Mouse (Mus musculus) kidney, embryonic 16.5 days (tissue): ENCODE data around the gene Zbtb3. TPM values are rescaled to one million over a fixed set of nuclear protein-coding genes. Genes with fewer than 3 reads are reported as not detected.
A peak's percentile ranks its signal among the peaks of the same experiment; 100 is the strongest.
"Not testable (repeated sequence)": the region's sequence is repeated elsewhere in the genome, so short reads cannot be mapped to it uniquely, and the experiment has no call there.

Experiments used
- ATAC-seq: fragments of 200-750 bp; cut with Nextera tagmentation; 2 replicates; pipeline ENCODE4 v1.8.0; 2017; ENCODE audit warnings: moderate TSS enrichment; ENCODE audit not compliant: low FRiP score, low TSS enrichment
- H3K27ac ChIP-seq: fragments of 300-500 bp; sonication (generic); 2 replicates; pipeline ENCODE4 v1.5.1; 2014; ENCODE audit warnings: low read length
- H3K27me3 ChIP-seq: fragments of 300-500 bp; sonication (generic); 2 replicates; pipeline ENCODE4 v1.6.1; 2014; ENCODE audit warnings: low read length, control low read depth, mixed read lengths; ENCODE audit not compliant: insufficient read depth
- H3K36me3 ChIP-seq: fragments of 300-500 bp; sonication (generic); 2 replicates; pipeline ENCODE4 v1.6.1; 2014; ENCODE audit warnings: low read length, control low read depth, mixed read lengths; ENCODE audit not compliant: insufficient read depth
- H3K4me1 ChIP-seq: fragments of 300-500 bp; sonication (generic); 2 replicates; pipeline ENCODE4 v1.6.1; 2014; ENCODE audit warnings: low read length, control low read depth, mixed read lengths; ENCODE audit not compliant: insufficient read depth
- H3K4me2 ChIP-seq: fragments of 300-500 bp; sonication (generic); replicated peaks from 2 replicates; pipeline ENCODE4 v1.6.1; 2014; ENCODE audit warnings: low read depth, low read length
- H3K4me3 ChIP-seq: fragments of 300-500 bp; sonication (generic); 2 replicates; pipeline ENCODE4 v1.5.1; 2014; ENCODE audit warnings: mild to moderate bottlenecking, low read length
- H3K9ac ChIP-seq: fragments of 300-500 bp; sonication (generic); replicated peaks from 2 replicates; pipeline ENCODE4 v1.6.1; 2014; ENCODE audit warnings: low read length
- H3K9me3 ChIP-seq: fragments of 300-500 bp; sonication (generic); 2 replicates; pipeline ENCODE4 v1.6.1; 2016; ENCODE audit warnings: low read length, control low read depth
- WGBS: fragments of 180-500 bp; shearing (Covaris S2); extraction: QIAGEN DNeasy Blood & Tissue Kit; methylation state at CpG from one replicate; pipeline ENCODE4 v1.1.7; 2014; 5-methylcytosine and 5-hydroxymethylcytosine counted together
- polyA plus RNA-seq: library from polyadenylated mRNA; unstranded; fragments of >200 nt; fragmentation: Nextera tagmentation; extraction: Ambion mirVana; gene quantifications from 2 replicates; pipeline ENCODE4 v1.2.1, GENCODE M21; 2015

The Zbtb3 gene
- polyA plus RNA-seq, 1 experiment from 2014 or later: 6.4 TPM

DNA sequence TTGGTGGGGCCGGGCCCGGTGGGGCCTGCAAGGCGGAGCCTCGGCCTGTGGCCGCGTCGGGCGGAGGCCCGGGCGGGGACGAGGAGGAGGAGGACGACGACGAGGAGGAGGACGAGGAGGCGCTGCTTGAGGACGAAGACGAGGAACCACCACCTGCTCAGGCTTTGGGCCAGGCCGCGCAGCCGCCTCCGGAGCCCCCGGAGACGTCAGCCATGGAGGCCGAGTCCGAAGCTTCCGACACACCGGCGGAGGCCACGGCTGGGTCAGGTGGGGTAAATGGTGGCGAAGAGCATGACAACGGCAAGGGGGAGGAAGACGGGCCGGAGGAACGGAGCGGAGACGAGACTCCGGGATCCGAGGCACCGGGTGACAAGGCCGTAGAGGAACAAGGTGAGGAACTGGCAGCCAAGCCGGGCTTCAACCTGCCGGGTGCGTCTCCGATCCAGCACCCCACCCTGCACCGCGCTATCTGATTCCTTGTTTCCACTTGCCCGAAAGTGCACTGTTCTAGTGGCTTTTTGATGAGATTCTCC is 18.1 kb downstream of the Zbtb3 start:
- Histone ChIP-seq H3K36me3 (peaks cover 34% of the 10 kb centered on the region), H3K27me3 (no peaks in the 10 kb centered on the region), H3K4me1 (peaks cover 39% of the 10 kb centered on the region), H3K9ac (peak overlapping the region; percentile 98), H3K27ac (peak overlapping the region; percentile 100), H3K4me2 (peak overlapping the region; percentile 88), H3K9me3 (no peaks in the 10 kb centered on the region), H3K4me3 (peak overlapping the region; percentile 100)
- WGBS: under 1% methylated on average over 41 of the region's 48 CpGs
- ATAC-seq: peak; percentile 9; the same call in 1 of the 2 replicates

DNA sequence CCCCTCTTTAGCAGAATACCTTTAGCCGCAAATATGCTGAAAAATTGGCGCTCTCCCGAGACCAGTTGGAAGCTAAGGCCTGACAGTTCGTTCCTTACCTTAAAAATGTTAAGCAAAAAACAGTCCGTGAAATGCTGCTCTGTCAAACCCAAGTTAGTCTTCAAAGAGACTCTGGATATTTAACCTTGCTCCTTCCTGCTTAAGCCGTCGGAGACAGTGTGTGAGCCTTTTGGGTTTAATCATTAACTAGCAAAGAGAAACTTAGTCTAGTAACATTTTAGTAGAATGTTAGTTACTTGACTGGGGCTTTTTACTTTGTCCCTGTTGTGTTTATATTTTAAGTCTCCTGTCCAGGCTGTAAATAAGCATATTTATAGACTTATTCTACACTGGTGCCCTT is 18.8 kb downstream of the Zbtb3 start:
- H3K4me2 ChIP-seq: peak overlapping the region; percentile 88
- under 1% methylated on average over 7 of the region's 7 CpGs for WGBS

GRCm38 (mm10) chr19:8822696-8823095 is 20.3 kb downstream of the Zbtb3 start:
- ATAC-seq: no peak
- Histone ChIP-seq H3K36me3 (peaks cover 43% of the 10 kb centered on the region), H3K27ac (no peak overlapping the region), H3K9ac (0 out of 2 replicates have a peak overlapping the region, but pooled peaks have one; percentile 46), H3K27me3 (no peaks in the 10 kb centered on the region), H3K9me3 (no peaks in the 10 kb centered on the region), H3K4me2 (peak overlapping the region; percentile 88), H3K4me3 (peak overlapping the region; percentile 100), H3K4me1 (peaks cover 21% of the 10 kb centered on the region)
- 68% methylated on average over 8 of the region's 8 CpGs for WGBS

More for the DNA sequence above, 18.8 kb downstream of the Zbtb3 start:
- ATAC-seq: no peak
- Histone ChIP-seq H3K4me1 (peaks cover 35% of the 10 kb centered on the region), H3K9me3 (no peaks in the 10 kb centered on the region), H3K9ac (peak overlapping the region; percentile 98), H3K27me3 (no peaks in the 10 kb centered on the region), H3K36me3 (peaks cover 39% of the 10 kb centered on the region), H3K4me3 (peak overlapping the region; percentile 100), H3K27ac (peak overlapping the region; percentile 100)

GRCm38 (mm10) chr19:8829660-8830059 is 27.3 kb downstream of the Zbtb3 start, which contains the start of gene AC129217.1:
Gene AC129217.1 (plus strand): TSS chr19:8829773.
- H3K9ac ChIP-seq: no peak within 1 kb of the TSS
- no peak for ATAC-seq
- H3K4me2 ChIP-seq: no peak within 1 kb of the TSS
- H3K27ac ChIP-seq: no peak within 1 kb of the TSS
- WGBS: 94% methylated on average over 8 of the region's 8 CpGs
- H3K36me3 ChIP-seq: peaks cover 91% of the 10 kb centered on the region
- H3K4me1 ChIP-seq: no peaks in the 10 kb centered on the region
- no peaks in the 10 kb centered on the region for H3K27me3 ChIP-seq
- H3K4me3 ChIP-seq: no peak within 1 kb of the TSS
- H3K9me3 ChIP-seq: no peaks in the 10 kb centered on the region

DNA sequence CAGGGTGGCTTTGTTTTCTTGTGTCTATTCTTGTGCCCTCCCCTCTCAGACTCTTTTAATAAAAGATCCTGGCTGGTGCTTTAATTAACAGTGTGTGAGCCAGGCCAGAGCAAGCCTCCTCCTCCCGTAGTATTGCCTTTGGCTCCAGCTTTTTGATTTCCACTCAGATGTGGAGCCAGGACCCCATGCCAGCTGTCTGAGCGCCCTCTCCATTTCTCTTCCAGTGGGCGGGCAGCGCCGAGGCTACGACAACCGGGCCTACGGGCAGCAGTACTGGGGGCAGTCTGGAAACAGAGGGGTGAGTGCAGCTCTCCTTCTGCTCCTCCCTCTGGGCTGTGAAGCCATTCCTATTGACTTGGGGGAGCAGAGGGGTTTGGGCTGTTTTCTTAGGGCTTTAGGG is 28.3 kb downstream of the Zbtb3 start:
- WGBS: 93% methylated on average over 8 of the region's 8 CpGs
- Histone ChIP-seq H3K27me3 (no peaks in the 10 kb centered on the region), H3K4me2 (no peak overlapping the region), H3K9me3 (no peaks in the 10 kb centered on the region), H3K4me3 (no peak overlapping the region), H3K27ac (no peak overlapping the region), H3K9ac (no peak overlapping the region), H3K36me3 (peaks cover 92% of the 10 kb centered on the region), H3K4me1 (no peaks in the 10 kb centered on the region)
- no peak for ATAC-seq

- ATAC-seq: no peak
- Histone ChIP-seq H3K36me3 (peaks cover 91% of the 10 kb centered on the region), H3K9me3 (no peaks in the 10 kb centered on the region), H3K27me3 (no peaks in the 10 kb centered on the region), H3K4me3 (no peak overlapping the region), H3K4me1 (no peaks in the 10 kb centered on the region), H3K9ac (no peak overlapping the region), H3K4me2 (no peak overlapping the region), H3K27ac (no peak overlapping the region)
- 86% methylated on average over 11 of the region's 11 CpGs for WGBS
These were observed 28.9 kb downstream of the Zbtb3 start for GRCm38 (mm10) chr19:8831262-8831661.

GRCm38 (mm10) chr19:8832971-8833370 is 30.6 kb downstream of the Zbtb3 start:
- ATAC-seq: no peak
- H3K27ac ChIP-seq: no peak overlapping the region
- no peak overlapping the region for H3K4me2 ChIP-seq
- no peaks in the 10 kb centered on the region for H3K27me3 ChIP-seq
- no peak overlapping the region for H3K9ac ChIP-seq
- WGBS: 88% methylated on average over 4 of the region's 4 CpGs
- H3K4me1 ChIP-seq: peaks cover under 1% of the 10 kb centered on the region
- H3K4me3 ChIP-seq: no peak overlapping the region
- peaks cover 77% of the 10 kb centered on the region for H3K36me3 ChIP-seq
- H3K9me3 ChIP-seq: no peaks in the 10 kb centered on the region

- not testable (repeated sequence) for H3K4me3 ChIP-seq, ATAC-seq, H3K9ac ChIP-seq, H3K9me3 ChIP-seq, H3K27me3 ChIP-seq, H3K27ac ChIP-seq, H3K4me2 ChIP-seq
- Histone ChIP-seq H3K36me3 (peaks cover 45% of the 10 kb centered on the region), H3K4me1 (peaks cover 32% of the 10 kb centered on the region)
- WGBS: 97% methylated on average over 10 of the region's 10 CpGs
These were observed 34.0 kb downstream of the Zbtb3 start for GRCm38 (mm10) chr19:8836327-8836726.

- Histone ChIP-seq H3K36me3 (peaks cover 35% of the 10 kb centered on the region), H3K27ac (peak within 1 kb of the TSS; percentile 99), H3K4me1 (peaks cover 32% of the 10 kb centered on the region), H3K9me3 (no peaks in the 10 kb centered on the region), H3K9ac (peak within 1 kb of the TSS; percentile 87), H3K4me2 (peak within 1 kb of the TSS; percentile 90), H3K4me3 (peak within 1 kb of the TSS; percentile 55), H3K27me3 (no peaks in the 10 kb centered on the region)
- 1% methylated on average over 36 of the region's 38 CpGs for WGBS
- peak; percentile 79 for ATAC-seq
These were observed 35.0 kb downstream of the Zbtb3 start, which contains the start of gene Bscl2 for GRCm38 (mm10) chr19:8837251-8837791. Gene Bscl2 (plus strand): TSS chr19:8837467.

DNA sequence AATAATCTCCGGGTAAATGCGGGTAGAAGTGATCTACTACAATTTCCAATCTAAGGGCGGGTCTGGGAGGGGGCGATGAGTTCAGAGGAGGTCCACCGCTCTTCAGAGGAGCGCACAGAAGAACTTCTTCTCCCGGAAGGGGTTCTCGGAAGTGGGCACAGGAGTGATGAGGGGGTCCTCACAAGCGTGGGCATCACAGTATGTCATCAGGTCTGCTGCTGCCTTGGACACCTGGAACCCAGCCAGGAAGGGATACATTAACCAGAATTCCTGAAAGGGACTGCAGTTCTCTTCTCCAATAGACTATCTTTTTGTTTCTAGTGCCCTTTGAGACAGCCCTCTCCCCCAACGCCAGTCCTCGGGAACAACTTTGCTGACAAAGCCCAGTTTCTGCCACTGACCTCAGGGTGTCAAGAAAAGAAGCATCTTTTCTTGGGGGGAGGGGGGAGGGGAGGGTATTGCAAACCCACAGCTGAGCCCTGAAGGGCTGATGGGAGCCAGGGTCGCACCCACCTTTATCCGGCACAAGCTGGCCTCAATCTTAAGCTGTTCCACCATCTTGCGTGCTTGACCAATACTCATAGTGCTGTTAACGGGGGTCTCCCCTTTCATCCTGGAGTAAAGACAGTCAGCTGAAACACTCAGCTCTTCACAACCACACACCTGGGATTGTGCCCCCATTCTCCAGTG is 35.8 kb downstream of the Zbtb3 start:
- Histone ChIP-seq H3K36me3 (peaks cover 32% of the 10 kb centered on the region), H3K4me1 (peaks cover 32% of the 10 kb centered on the region), H3K9ac (peak overlapping the region; percentile 87), H3K27me3 (no peaks in the 10 kb centered on the region), H3K27ac (peak overlapping the region; percentile 99), H3K4me2 (peak overlapping the region; percentile 90), H3K9me3 (no peaks in the 10 kb centered on the region), H3K4me3 (peak overlapping the region; percentile 55)
- peak; percentile 23 for ATAC-seq
- WGBS: 22% methylated on average over 15 of the region's 15 CpGs
